Mouse (Mus musculus): ENCODE data around the gene Cdkl3.
"Not testable (repeated sequence)": the region's sequence is repeated elsewhere in the genome, so short reads cannot be mapped to it uniquely, and the experiment has no call there.

Cdkl3 gene

GRCm38 (mm10) chr11:52077939-52078338 lies 73.9 kb downstream of the Cdkl3 start:
- DNase-seq (ENCODE audit: inconsistent ontology term) = peak; percentile 91

DNA sequence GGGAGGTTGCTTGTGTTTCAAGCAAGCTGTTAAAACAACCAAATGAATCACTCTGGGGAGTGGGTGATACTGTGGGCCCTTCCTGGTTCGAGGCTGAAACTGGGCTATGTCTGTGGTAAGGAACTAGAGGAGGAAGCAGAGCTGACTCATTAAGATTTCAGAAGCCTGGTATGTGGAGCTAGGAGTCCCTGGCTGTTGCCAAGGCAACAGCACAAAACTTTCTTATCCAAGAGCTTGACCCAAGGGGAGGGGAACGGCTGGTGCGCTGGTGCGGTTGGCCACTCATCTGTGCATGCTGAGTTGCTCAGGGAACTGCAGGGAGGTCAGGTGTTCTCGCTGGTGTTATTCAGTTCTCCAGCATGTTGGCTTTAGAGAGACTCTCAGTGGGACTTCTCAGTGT lies 76.0 kb downstream of the Cdkl3 start:
- peak; percentile 93 for DNase-seq (ENCODE audit: inconsistent ontology term)

- DNase-seq (ENCODE audit: inconsistent ontology term) = no peak
These were observed 76.6 kb downstream of the Cdkl3 start for GRCm38 (mm10) chr11:52080656-52081055.

- no peak for DNase-seq (ENCODE audit: inconsistent ontology term)
These were observed 81.8 kb downstream of the Cdkl3 start for GRCm38 (mm10) chr11:52085857-52086203.

DNA sequence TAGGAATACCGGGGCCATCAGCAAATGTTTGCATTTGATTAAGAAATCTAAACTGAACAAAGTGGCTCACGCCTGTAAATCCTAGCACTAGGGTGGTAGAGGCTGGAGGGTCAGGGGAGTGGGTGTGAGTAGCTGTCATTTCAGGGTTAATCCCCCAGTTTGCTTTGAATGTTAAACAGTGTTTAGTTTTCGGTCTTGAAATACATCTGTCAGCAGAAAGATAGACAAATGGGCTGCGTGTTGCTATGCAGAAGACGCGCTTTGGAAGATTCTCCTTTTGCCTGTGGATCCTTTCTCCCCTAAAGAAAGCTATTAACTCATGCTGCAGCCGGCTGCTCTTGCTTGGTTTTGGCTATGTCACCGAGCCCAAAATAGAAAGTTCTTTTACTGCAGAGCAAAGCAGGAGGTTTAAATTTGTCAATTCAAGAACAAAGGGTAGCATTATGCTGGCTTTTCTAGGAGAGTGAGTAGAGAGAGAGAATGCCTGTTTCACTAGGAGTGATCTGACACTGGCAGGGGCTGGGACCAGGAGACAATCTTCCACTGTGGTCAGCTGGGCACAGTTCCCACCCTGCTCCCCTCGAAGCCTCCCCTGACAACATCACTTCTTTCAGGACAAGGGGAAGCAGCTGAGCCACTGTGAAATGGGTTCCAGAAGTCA lies 82.3 kb downstream of the Cdkl3 start:
- DNase-seq (ENCODE audit: inconsistent ontology term) = peak; percentile 88

DNA sequence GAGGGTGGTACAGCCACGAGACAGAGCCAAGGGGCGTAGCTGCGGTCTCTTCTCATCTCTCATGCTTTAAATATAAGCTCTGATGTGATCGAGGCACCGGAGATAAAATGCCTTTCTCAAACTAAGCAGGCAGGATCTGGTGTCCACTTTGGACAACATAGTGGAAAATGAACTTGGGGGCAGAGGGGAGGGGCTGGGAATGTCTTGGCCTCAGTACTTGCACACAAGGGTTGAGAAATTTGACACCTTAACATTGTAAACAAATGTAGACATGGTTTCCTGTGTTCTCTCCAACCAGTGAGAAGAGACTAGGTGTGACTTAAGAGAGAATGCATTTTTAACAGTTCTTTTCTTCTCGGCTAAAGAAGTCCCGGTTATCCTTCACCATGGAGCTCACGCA lies 85.3 kb downstream of the Cdkl3 start:
- DNase-seq (ENCODE audit: inconsistent ontology term) = no peak

- no peak for DNase-seq (ENCODE audit: inconsistent ontology term)
These were observed 87.2 kb downstream of the Cdkl3 start for GRCm38 (mm10) chr11:52091261-52091660.

DNA sequence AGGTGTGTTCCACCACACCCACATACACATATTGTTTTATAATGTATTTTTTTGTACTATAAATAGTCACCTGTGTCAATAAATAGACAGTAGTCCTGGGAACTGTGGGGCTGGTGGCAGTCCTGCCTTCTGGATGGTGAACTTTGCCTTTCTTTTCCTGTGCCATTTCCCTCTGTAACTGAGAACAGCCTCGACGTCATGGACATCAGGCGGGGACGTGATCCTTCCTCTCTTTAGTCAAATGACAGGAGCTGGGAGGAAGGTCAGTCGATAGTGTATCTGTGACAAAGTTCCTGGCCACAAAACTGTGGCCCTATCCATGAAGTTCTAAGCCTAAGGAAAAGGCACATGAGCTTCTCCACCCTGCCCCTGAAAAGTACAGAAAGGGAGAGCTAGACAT lies 90.5 kb downstream of the Cdkl3 start:
- no peak for DNase-seq (ENCODE audit: inconsistent ontology term)

- no peak for DNase-seq (ENCODE audit: inconsistent ontology term)
These were observed 93.0 kb downstream of the Cdkl3 start for GRCm38 (mm10) chr11:52097016-52097415.

DNA sequence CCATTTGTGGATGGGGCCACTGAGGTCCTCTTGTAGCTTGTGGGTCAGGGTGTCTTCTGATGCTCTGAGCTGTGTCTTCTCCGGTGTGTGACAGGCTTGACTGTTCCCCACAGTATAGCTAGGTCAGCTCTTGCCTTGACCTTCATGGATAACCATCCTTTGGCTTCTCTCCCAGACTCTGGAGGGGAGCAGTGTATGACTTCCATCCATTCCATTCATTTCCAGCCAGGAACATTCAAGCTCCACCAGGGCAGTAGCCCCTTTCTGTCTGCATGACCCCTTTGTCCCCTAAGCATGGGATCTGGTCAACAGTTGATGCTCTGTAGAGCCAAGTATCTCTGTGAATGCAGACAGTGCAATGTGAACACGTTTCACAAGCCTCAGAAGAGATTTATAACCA lies 93.6 kb downstream of the Cdkl3 start:
- no peak for DNase-seq (ENCODE audit: inconsistent ontology term)

DNA sequence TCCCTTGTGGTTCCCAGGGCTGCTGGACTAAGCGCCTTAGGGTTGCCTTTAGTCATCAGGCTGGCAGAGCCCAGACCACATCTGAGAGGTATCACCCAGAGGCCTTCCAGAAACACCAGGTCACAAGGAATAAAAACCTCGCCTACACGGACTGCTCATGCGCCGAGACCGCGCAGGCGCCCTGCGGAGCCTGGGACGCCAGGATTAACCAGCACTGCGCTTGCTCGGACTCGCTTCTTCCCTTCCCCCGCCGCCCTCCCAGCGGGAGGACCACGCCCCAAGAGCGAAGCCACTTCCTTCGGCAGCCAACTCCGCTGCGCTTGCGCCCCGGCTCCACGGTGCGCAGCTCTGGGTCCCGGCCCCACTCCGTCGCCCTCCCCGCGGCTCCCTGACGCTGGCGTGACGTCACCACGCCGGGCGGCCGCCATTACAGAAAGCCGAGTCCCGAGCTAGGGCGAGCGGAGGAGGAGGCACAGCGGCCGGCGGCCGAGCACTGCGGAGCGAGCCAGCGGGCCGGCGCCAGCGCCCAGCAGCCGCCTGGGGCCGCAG lies 94.5 kb downstream of the Cdkl3 start, which contains the start of gene Ppp2ca:
Gene Ppp2ca (plus strand): TSS at position 284 of the 549 bp plus-strand sequence.
- peak; percentile 100 for DNase-seq (ENCODE audit: inconsistent ontology term)

- peak; percentile 90 for DNase-seq (ENCODE audit: inconsistent ontology term)
These were observed 95.2 kb downstream of the Cdkl3 start for GRCm38 (mm10) chr11:52099031-52099761.

DNA sequence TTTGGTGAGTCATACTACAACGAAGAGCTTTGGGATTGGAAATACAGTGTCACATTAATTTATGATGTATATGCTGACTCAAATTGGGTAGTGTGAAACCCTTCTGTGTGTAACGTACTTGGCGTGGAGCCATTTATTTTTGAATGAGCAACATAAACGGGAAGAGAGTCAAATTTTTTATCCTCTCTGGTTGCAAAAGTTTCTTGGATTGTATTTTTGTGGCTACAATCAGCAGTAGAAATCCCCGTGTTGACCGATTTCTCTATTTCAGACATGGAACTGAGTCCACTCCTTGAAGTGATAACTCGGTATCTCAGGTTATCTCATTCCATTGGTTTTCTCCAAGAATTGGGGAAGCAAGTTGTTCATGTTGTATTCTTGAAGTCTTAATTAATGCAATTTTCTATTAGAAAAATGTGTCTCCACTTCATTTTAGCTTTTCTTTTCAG lies 95.8 kb downstream of the Cdkl3 start:
- no peak for DNase-seq (ENCODE audit: inconsistent ontology term)

GRCm38 (mm10) chr11:52102977-52103376 lies 99.0 kb downstream of the Cdkl3 start:
- DNase-seq (ENCODE audit: inconsistent ontology term) = no peak

GRCm38 (mm10) chr11:52105503-52105902 lies 101.5 kb downstream of the Cdkl3 start:
- DNase-seq (ENCODE audit: inconsistent ontology term) = no peak

GRCm38 (mm10) chr11:52106037-52106436 lies 102.0 kb downstream of the Cdkl3 start:
- no peak for DNase-seq (ENCODE audit: inconsistent ontology term)

- DNase-seq (ENCODE audit: inconsistent ontology term) = no peak
These were observed 102.4 kb downstream of the Cdkl3 start for GRCm38 (mm10) chr11:52106438-52106837.

- no peak for DNase-seq (ENCODE audit: inconsistent ontology term)
These were observed 104.8 kb downstream of the Cdkl3 start for GRCm38 (mm10) chr11:52108796-52109195.

DNA sequence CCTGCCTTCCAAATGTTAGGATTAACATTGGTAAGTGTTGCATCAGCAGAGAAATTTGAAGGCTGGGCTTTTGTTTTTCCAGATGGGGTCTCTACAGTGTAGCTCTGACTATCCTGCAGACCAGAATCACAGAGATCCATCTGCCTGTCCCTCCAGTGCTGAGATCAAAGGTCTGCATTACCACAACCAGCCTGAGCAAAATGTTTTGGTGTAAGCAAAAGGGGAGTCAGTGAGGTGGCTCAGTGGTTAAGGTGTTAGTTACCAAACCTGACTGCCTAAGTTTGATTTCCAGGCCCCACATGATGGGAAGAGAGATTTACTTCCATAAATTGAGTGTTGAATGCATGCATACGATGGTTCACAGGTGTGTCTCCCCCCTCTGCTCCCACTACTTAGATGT lies 105.4 kb downstream of the Cdkl3 start:
- DNase-seq (ENCODE audit: inconsistent ontology term) = no peak

DNA sequence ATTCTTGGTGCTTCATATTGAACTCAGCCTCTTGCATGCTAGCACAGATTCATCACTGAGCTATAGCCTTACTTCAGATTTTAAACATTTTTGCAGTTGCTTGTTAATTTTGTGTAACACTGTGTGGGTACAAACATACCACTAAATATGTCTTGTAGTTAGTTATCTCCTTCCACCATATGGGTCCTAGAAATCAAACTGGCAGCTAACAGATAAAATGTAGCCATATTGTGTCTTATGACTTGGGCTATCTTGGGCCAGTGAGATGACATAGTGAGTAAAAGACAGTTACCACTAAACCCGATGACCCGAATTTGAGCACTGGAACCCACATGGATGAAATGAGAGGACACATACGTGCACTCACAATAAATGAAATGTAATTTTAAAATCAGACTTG lies 111.5 kb downstream of the Cdkl3 start:
- no peak for DNase-seq (ENCODE audit: inconsistent ontology term)

DNA sequence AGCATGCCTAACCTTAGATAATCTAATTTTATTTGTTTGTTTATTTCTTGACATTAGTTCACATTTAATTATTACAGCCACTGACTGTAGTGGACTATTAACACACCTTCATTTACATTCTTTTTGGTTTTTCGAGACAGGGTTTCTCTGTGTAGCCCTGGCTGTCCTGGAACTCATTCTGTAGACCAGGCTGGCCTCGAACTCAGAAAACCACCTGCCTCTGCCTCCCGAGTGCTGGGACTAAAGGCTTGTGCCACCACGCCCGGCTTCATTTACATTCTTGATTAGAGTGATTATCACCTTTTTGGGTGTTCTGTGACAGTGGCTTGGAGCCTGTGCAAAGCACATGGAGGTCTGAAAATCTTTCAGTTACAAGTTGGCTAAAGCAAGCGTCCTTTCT lies 112.1 kb downstream of the Cdkl3 start:
- DNase-seq (ENCODE audit: inconsistent ontology term) = not testable (repeated sequence)

GRCm38 (mm10) chr11:52117156-52117555 lies 113.1 kb downstream of the Cdkl3 start:
- DNase-seq (ENCODE audit: inconsistent ontology term) = no peak

GRCm38 (mm10) chr11:52120415-52120814 lies 116.4 kb downstream of the Cdkl3 start:
- not testable (repeated sequence) for DNase-seq (ENCODE audit: inconsistent ontology term)
